Mouse (Mus musculus): Measurements from ENCODE around the gene Kcnk6. TPM values are rescaled to one million over a fixed set of nuclear protein-coding genes. Genes with fewer than 3 reads are reported as not detected.

Gene Kcnk6
- polyA plus RNA-seq (2012; rRNA removed): 7.4 and 8.2 TPM in 2 replicates

DNA sequence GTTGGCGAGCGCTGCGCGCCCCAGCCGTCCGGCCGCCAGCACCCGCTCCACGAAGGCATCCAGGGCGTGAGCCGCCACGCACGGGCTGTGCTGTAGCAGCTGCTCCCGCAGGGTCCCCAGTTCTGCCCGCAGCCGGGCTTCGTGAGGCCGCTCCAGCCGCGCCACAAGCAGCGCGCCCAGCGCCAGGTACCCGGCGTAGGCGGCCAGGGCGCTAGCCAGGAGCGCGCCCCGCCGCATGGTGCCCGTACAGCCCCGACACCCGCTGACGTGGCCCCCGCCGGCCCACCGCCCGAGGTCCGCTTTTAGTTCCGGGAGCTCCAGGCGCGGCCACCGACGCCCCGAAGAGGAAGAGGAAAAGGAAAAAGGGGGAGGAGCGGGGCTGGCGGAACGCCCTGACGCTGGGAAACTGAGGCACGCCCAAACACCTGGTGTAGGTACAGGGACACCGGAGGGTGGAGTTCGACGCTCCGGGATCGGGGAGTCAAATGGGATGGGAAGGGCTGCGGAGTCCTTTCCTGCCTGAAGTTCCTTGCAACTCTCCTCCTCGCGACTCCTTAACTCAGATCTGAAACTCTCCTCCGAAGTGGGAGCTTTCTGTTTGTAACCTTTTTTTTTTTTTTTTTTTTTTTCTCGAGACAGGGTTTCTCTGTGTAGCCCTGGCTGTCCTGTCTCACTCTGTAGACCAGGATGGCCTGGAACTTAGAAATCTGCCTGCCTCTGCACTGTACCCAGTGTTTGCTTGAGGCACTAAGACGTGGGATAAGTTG lies at the start of gene Kcnk6:
Kcnk6 (minus strand) TSS at position 269 of the 767 bp plus-strand sequence.
- no peak for DNase-seq (ENCODE audit: low read depth)

DNA sequence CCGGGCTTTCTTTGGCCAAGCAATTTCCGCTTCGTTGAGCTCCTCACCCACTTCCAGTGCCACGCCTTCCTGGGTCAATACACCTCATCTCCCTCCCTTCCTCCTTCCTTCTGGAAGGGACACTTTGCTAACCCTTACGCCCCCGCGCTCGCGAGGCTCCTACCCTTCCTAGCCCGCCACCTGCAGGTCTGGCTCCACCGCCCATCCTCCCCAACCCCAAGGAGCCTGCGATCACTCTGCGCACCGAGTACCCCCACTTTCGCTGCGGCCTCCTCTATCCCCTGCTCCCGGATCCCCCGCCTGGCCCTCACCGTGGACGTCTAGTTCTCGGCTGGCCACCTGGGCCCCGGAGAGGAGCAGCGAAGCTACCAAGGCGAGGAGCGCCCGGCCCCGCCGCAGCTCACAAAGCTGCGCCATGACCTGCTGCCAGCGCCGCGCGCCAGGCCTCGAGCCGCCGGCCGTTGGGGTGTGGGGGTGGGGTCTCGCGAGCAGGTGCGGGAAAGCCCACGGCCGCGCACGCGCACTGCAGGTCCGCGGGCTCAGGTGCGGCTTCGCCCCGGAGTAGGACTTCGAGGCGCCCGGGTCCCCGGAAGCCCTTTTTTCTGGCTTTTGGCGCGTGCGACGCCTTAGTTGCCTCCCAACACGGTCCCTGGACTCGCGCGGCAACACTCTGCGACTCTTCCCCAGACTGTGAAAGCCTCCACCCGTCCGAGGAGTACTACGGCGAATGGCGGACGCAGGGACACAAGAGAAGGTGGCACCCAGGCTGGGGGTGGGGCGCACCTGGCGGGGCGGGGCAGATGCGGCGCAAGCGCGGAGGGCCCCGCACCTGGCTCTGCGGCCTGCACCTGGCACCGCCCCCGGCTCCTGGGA lies 49.1 kb upstream of the Kcnk6 start, which contains the start of gene Spint2:
Spint2 (minus strand) TSS at position 712 of the 873 bp plus-strand sequence.
- DNase-seq (ENCODE audit: low read depth): no peak

DNA sequence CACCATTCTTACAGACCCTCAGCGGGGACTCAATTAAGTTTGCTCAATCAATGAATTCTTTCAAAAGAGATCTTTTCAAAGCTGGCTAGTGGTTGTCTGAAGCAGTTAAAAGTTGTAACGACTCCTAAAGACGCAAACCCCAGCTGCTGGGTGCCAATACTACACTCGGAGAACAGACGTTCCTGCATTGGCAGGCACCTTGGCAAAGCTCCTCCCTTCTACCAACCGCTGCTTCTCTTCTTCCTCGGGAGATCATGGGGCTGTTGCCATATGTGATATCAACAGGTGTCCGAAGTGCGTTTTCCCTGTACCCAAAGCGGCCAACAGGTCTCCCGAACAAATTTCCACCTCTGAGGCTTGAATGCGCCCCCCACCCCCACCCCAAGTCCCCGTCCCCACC lies 48.5 kb upstream of the Kcnk6 start:
- DNase-seq (ENCODE audit: low read depth): no peak

DNA sequence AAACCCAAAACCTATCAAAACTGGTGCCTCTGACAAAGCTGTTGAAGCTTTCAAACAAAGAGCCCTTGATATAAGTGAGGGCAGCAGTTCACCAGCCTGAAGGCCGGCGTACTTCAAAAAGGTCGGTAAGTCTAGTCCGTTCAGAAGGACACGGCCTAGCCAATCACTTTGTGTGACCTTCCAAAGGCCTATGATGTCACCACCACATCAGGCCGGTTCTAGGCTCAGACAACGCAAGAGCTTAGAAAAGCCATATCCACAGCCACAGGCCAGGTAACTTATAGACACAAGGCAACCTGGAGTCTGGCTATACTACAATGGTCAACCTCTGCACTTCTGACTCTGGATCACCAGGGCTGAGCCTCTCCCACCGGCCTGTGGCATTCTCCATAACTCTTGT lies 47.6 kb upstream of the Kcnk6 start:
- DNase-seq (ENCODE audit: low read depth): no peak

DNA sequence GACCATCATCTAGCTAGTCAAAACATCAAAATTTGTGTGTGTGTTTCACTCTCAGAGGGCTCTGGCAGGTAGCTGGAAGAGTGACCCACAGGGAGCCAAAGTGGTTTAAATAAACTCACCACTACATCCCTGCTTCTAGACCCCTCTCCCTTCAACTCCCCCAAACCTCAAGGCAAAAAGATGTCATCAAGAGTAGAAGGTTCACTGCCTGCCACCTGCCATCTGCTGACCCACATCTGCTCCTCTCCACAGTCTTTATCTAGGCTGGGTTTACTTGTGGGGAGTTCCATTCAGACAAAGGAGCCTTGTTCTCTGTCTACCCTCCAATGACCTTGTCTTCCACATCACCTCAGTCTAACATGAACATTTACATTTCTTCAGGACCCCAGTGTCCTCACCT lies 46.9 kb upstream of the Kcnk6 start:
- DNase-seq (ENCODE audit: low read depth): no peak

DNA sequence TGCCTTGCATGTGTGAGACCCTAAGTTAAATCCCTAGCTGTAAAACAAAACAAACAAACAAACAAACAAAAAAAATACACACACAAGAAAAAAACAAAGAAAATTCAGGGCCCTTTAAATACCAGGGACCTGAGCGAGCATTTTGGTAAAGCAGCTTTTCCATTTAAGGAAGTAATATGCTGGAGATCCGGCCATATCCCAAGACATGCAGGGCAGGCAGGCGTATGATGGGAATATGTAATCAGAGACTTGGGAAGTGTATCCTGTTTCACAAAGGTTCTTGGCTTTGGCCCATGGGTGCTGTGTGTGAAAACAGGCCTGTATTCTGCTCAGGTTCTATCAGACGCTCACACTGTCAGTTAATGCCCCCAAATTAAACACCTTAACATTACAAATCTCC lies 45.2 kb upstream of the Kcnk6 start:
- DNase-seq (ENCODE audit: low read depth): no peak

DNA sequence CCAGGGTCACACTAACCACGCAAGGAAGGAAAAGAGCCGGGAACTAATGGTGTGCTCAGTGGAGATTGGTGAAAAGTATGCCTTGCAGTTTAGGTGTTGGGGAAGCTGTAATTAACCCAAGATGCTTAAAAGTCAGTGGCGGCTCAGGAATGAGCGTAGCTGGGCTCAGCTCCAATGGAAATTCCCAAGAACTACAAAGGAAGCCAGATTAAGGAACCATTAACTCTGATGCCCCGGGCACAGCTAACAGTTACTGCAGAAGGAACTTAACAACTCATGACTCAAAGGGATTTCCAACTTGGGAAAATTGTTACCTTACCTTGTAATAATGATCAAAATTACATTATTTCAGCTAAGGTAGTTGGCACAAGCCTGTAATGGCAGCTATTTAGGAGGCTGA lies 44.4 kb upstream of the Kcnk6 start:
- no peak for DNase-seq (ENCODE audit: low read depth)

DNA sequence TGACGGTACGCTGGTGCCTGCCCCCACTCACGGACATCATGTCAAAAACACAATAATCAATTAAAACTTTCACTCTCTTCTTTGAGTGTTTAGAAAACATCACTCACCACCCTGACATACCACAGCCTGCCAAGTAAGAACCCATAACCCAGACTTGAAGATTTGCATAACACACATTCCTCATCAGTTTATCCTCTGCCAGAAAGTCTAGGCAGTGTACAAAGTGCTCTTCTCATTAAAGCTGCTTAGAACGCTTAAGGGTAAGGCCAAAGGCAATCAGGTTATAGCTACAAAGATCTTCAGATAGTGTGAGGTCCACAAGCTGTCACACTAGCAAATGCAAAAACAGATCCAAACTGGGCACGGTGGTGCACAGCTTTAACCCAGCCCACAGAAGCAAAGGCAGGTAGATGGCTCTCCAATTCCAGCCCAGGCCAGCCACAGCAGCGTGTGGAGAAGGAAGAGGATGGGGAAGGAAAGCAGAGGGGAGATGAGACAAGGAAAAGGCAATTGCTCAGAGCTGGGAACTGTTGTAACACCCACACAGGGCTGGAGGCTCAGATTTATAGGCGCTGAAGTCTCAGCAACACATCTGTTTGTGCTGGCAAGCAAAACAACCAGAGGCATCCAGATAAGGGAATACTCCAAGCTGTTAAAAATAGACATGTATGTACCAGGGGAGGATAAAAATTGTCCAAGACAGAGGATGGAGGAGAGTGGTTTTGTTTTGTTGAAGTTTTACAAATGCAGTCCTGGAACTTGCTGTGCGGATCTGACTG lies 39.6 kb upstream of the Kcnk6 start:
- no peak for DNase-seq (ENCODE audit: low read depth)

DNA sequence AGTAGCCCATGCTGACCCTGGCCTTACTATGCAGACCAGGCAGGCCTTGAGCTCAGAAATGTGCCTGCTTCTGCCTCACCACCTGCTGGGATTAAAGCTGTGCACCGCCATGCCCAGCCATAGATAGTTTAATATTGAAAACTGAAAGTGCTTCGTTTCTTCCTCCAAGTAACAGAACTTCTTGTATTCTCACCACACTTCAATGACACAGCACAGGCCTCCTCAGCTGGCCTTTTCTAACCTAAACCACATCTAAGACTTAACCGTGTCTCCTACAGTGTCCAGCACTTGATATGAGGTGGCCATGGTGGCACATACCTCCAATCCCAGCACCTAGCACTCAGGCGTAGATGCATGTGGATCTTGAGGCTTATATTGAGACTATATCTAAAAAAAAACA lies 38.1 kb upstream of the Kcnk6 start:
- DNase-seq (ENCODE audit: low read depth): no peak

DNA sequence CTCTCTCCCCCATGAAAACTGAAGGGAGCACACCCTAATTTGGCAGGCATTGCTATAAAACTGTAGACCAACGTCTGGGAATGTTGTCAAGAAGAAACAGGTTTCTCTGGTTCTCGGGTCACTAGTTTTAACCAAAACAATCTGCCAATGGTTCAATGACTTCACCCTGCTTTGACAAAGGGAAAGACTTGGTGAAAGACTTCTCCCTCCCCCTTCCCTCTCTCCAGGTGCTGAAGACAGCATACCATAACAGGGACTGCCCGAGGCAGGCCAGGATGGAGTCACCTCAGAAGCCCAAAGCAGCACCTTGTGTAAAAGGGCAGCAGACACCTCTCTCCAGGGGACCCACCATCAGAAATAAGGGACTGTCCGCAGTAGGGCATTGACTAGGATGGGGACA lies 34.6 kb upstream of the Kcnk6 start:
- DNase-seq (ENCODE audit: low read depth): peak; percentile 95

DNA sequence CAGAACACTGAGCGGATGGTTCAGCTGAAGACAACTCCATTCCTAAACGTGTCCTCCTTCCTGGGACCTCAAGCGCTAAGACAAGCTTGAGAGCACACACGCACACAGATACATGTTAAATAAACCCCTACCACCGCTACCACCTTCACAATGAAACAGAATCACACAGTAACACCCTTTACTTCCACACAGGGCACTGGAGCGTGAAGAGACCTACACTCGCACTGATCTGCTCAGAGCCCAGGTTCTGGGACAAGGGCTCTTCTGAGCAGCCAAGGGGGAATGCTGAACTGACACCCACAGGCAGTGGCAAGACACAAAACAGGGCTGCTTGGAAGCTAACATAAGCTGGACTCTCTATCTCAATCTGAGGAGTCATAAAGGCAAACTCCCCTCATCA lies 33.3 kb upstream of the Kcnk6 start:
- DNase-seq (ENCODE audit: low read depth): no peak

DNA sequence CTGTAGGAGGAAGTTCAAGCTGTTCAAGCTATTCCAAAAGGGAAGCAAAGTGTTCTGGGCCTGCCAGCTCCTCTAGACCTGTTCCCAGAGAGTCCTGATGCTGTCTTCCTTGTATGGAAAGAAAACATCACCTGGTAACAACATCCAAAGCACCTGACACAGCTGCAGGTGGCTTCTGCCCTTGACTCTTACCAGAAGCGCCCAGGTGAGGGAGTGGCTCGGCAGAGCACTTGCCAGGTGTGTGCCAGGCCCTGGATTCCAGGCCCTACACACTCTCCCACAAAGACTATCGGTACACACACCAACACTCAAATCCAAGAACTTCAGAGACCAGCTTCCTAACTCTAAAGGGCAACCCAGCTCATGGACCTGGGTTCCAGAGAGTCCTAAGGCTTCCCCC lies 31.5 kb upstream of the Kcnk6 start:
- no peak for DNase-seq (ENCODE audit: low read depth)

DNA sequence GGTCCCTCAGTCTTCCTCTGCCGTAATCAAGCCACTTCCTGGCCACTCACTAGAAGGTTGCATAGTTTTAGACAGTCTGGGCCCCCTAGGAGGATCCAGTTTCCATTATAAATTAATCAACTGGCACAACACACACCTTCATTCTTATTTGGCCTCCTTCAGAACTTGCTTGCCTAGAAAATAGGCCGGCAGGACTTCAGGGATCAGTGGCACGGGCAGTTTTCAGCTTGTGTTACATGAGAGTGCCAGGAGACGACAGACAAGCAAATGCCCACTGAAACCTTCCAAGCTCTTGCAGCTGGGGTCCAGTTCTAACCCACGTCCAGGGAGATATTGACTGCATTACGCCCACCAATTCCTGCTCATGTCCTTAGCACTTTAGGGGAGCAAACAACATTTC lies 29.8 kb upstream of the Kcnk6 start:
- no peak for DNase-seq (ENCODE audit: low read depth)

DNA sequence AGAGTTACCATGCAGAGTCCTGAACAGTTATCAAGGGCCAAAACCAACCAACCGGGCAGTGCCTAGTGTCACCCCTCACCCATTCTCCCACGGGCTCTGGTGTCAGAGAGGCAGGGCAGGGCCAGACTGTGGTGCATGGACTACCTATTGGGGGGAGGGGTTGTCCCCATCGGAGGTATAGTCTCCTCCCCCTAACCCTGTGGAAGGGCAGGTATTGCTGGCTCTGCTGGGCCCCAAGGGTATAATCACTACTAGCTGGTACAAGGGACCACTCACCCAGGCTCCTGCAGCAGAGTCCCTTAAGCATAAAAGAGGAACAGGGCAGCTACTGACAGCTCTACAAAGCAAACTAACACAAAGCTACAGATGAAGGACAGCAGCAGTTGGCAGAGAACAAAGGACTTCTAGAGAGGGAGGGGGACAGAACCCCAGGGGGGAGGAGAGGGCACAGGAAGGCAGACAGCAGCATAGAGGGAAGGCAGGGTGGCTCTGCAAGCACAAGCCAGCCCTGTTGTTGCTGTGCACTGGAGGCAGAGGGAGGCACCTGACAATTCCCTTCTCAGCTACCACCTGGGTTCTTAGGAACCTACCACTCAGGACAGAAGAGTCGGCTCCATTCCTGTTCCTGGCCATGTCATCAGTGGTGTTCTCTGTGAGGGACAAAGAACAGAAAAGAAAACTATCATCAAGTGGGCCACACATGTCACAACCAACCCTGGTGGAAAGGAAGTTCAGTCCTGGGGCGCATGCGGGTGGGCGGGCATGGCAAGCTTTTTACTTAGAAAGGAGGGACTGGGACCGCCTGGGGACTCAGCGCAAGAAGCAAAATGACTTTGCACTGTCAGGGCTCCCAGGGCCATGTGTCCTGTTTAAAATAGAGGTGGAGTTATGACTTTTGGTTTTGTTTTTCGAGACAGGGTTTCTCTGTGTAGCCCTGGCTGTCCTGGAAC lies 27.7 kb upstream of the Kcnk6 start:
- DNase-seq (ENCODE audit: low read depth): no peak

DNA sequence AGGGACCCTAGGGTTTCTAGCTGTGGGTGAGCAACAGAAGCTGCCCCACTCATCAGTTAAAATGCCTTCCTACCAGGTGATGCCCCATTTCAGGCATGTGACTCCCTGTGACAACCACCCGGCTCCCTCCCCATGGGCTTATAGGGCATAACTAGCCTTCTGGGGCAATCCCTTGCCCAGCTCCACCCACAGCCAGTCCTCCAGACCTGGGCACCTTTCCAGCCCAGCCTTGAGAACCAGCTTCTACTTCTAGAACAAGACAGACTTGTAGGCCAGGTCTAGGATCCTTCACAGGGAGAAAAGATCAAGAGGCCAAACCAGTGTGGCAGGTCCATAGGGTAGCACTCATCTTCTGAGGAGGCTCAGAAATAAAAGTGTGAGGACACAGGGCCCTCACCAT lies 25.1 kb upstream of the Kcnk6 start:
- no peak for DNase-seq (ENCODE audit: low read depth)

DNA sequence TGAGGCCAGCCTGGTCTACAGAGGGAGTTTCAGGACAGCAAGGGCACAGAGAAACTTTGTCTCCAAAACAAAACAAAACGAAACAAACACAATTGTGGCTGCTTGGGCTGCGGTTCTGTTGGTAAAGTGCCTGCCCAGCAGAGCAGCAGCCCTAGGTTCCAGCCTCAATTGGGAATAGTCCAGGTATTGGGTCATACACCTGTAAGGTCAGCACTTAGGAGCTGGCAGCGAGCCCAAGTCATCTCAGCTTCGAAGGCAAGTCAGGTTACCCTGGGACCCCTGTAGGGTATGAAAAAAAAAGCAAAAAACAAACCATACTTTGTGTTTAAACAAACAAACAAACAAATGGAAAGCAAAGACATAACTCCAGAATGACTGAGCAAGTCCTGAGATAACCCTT lies 23.6 kb upstream of the Kcnk6 start:
- no peak for DNase-seq (ENCODE audit: low read depth)

DNA sequence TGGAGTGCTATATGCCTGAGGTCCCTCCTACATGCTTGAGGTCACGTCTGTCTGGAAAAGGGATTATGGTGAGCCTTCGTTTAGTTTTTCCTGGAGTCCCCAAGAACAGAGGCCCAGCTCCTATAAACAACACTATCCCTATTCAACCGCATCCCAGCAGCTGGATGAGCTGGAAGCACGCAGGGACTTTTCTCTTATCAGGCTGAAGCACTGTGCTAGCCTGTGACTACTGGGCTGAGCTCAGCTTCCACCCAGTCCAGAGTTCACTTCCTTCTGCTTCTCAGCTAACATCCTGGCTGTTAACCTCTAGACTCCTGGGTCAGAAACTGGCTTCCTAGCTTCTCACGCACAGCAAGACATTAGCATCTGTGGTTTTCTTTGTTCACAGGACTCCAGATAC lies 21.5 kb upstream of the Kcnk6 start:
- DNase-seq (ENCODE audit: low read depth): no peak

DNA sequence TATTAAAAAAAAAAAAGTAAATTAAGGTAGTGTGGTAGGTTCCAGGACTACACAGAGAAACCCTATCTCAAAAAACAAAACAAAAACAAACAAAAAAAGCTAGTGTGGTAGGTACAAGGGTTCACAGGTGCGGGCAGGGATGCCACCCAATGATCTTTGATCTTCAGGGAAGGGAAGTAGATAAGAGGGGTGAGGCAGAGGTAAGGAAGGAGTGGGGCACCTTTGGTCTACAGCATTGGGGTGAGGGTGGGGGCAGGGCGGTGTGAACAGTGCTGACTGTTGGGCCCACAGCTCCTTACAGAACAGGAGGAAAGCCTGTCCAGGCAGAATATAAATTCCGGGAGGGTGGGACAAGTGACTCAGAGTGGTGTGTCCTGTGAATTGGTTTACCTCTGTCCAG lies 18.9 kb upstream of the Kcnk6 start:
- no peak for DNase-seq (ENCODE audit: low read depth)

DNA sequence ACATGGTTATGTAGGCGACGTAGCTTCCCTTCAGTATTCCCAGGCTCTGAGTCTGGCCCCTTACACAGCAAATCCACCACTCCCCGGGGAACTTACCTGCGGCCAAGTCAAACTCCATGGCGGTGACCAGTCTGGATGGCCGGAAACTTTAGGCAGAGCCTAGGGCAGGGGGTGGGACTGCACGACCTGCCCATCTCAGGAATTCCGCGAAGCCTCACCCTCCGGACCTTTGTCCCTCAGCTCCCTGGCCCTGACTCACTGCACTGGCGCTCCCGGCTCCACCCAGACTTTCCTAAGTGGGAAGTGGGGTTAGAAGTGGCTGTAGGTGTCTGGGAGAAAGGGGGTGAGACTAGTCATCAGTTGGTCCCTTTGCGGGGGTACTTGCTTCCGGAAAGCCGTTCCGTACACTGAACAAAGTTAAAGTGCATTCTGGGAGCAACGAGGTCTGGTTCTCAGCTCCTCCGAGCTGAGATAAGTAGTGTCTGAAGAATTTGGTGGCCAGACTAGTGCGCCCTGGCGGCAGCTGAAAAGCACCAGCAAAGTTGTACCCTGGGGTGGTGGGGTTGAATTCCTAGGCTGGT lies 16.0 kb upstream of the Kcnk6 start, which contains the start of gene 2200002D01Rik:
2200002D01Rik (minus strand) TSS at position 206 of the 581 bp plus-strand sequence.
- no peak for DNase-seq (ENCODE audit: low read depth)

DNA sequence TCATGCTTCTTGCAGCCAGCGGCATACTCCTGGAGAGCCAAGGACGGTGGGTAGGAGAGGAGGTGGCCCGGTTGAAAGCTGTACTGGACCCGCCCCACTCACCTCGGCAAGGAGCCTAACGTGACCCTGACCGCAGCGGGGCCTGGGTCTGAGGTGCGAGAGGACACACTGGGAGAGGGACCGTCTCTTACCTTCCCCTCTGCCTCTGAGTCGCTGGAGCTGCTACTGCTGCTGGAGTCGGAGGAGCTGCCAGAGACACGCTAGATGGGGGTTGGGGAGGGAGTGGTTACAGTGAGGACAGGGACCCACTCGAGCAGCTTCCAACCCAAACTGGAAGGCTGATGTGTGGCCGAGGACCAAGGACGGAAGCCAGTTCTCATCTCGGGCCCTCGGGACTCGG lies 15.4 kb upstream of the Kcnk6 start:
- DNase-seq (ENCODE audit: low read depth): no peak

DNA sequence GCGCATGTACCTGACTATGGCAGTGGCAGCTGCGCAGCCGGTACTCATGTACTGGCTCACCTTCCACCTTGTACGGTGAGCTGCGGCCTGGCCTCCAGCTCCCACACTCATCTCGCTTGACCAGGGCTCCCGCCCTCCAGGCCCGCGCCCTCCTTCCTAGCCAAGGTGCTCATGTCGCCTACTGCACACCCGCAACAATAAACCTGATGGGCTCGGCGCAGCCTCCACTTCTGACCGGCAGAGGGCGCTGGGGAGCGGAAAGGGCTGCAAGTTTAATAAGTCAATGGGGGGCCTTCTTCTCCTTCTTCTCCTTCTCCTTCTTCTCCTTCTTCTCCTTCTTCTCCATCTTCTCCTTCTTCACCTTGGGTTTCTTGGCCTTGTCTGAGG lies 15.0 kb upstream of the Kcnk6 start:
- DNase-seq (ENCODE audit: low read depth): no peak
